Mouse (Mus musculus): ENCODE measurements at regions not wholly inside any gene's neighbourhood (a gene's known extent, or its start where the extent isn't known, plus 50 kb on each side); places are given as distances from the start of the nearest gene placed in this dataset.
A peak's percentile ranks its signal among the peaks of the same experiment; 100 is the strongest.

GRCm38 (mm10) chr2:75064406-75065115, 239.0 kb downstream of the Mtx2 start:
- DNase-seq, result peak; percentile 54 to 63

- DNase-seq, result no peak
These were observed 239.7 kb downstream of the Mtx2 start for GRCm38 (mm10) chr2:75065304-75065703.

DNA sequence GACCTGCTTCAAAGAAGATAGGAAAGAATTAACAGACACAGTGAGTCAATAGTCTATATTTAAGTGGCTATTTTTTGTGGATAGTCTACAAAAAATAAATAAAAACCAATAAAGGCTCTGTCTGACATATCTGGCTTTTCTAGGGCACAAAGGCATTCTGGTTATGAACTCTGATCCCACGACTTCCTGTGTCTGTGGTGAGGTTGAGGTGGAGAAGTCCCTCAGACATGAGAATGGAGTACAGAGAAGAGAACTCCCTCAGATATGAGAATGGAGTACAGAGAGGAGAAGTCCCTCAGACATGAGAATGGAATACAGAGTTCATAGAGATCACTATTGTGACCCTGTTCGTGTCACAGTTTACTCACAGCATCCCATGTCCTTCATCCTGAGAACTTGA, 243.7 kb downstream of the Mtx2 start:
- no peak for DNase-seq

DNA sequence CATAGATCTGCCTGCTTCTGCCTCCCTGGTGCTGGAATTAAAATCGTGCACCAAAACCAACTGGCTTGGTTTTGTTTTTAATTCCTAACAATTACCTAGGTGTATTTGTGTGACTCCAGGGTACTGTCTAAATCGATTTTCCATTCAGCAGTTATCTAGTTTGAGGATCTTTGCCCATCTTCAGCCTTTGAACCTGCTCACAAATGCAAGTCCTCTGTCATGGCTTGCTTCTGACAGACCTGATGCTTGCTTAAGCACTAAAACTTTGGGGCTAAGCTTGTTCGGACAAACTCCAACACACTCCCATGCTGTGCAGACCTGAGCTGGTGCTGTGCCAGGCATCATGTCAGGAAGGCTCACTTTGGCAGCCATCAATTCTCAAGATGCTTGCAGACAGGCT, 246.4 kb downstream of the Mtx2 start:
- DNase-seq, result no peak

DNA sequence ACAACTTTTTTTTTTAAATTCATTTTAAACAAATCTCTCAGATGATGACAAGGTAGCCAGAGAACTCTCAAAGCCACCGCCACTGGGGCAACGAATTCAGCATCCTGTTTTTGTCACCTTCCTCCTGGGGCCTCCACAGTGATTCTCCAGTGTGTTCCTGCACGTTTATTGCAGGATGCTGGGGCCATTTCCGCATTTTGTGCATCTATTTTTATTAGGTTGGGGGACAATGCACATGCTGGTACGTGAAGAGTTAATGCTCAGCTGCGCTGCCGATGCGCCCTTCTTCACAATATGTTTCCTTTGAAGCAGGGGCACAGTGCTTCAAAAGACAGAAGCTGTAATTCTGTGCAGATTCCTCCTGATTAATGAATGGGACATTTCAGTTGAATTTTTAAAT, 246.9 kb downstream of the Mtx2 start:
- DNase-seq, result no peak

GRCm38 (mm10) chr2:75073178-75073577, 247.6 kb downstream of the Mtx2 start:
- DNase-seq, result no peak

DNA sequence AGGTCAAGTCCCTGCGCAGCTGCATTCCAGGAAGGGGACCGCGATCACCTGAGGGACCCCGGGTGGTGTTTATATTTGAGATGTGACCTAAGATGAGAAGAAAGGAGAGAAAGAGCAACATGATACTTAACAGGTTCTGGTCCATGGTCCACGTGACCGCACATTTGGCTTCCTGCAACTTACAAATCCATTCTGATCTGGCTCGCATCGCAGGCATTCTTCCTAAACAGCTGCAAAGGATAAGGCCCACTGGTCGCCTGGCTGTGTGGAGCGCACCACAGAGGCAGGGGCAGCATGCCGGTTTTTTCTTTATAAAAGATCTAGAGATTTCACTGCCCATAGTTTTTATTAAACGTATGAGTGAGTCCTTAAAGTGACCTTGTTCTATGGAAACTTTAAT, 261.6 kb downstream of the Mtx2 start:
- DNase-seq, result peak; percentile 9 to 20

GRCm38 (mm10) chr2:75089186-75089585, 263.6 kb downstream of the Mtx2 start:
- DNase-seq, result no peak

DNA sequence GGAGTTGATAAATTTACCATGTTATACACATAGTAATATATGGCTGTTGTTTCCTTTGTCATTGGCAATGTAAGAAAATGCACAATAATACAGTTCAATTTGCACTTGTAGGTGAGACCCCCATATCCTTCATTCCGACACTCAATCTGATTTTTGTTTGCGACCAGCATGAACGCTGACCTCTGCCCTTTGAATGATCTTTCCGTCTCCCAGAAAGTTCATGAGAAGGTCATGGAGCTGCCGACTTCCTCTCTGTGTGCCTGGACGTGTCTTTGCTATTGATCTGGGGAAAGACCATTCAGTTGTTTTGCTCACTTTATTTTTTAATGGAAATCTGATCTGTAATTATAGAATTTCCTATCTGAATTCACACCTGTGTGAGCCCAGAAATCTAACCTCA, 264.0 kb downstream of the Mtx2 start:
- DNase-seq, result no peak

DNA sequence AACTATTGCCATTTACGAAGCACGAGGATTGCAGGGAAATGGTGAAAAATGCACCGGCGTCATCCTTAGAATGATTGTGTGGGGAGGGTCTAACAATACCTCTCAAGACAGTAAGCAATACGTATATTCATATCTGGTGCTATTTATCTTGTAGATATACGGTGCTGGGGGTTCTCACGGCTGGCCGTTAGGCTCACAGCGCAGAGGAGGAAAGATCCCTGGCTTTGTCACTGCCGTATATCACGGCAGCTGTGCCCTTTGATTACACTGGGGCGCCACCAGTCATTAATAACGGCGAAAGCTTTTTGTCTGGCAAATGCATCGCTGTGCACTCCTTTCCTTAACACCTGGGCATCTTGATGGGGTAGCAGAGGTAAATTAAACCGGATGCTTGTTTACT, 264.8 kb downstream of the Mtx2 start:
- no peak for DNase-seq

GRCm38 (mm10) chr2:75101501-75101900, 275.9 kb downstream of the Mtx2 start:
- DNase-seq, result peak; percentile 64 to 74

GRCm38 (mm10) chr2:75112751-75113150, 287.1 kb downstream of the Mtx2 start:
- DNase-seq, result peak; percentile 26 to 35

- peak; percentile 7 to 26 for DNase-seq
These were observed 288.8 kb downstream of the Mtx2 start for GRCm38 (mm10) chr2:75114375-75114774.

GRCm38 (mm10) chr2:75118348-75118926, 292.8 kb downstream of the Mtx2 start:
- DNase-seq, result peak; percentile 62 to 75

GRCm38 (mm10) chr2:75119599-75119998, 294.0 kb downstream of the Mtx2 start:
- no peak for DNase-seq

GRCm38 (mm10) chr2:75133298-75134080, 307.9 kb downstream of the Mtx2 start:
- DNase-seq, result no peak

DNA sequence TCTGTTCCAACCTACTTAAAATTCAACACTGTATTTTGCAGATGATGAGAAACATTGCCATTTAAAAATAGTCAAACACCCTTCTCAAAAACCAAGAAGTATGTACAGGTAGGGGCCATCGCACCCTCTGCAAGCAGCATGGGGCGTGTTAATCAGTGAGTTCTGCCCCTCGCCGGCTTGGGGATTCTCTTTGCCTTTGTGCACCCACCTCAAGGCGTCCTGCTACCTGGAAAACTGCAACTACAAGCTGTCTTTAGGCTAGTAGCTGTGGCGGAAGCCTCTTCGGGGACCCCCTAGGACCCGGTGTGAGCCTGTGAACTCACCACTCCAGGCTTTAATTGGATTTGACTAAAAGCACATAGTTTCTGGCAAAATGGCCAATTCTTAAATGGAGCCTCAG, 311.0 kb downstream of the Mtx2 start:
- no peak for DNase-seq

DNA sequence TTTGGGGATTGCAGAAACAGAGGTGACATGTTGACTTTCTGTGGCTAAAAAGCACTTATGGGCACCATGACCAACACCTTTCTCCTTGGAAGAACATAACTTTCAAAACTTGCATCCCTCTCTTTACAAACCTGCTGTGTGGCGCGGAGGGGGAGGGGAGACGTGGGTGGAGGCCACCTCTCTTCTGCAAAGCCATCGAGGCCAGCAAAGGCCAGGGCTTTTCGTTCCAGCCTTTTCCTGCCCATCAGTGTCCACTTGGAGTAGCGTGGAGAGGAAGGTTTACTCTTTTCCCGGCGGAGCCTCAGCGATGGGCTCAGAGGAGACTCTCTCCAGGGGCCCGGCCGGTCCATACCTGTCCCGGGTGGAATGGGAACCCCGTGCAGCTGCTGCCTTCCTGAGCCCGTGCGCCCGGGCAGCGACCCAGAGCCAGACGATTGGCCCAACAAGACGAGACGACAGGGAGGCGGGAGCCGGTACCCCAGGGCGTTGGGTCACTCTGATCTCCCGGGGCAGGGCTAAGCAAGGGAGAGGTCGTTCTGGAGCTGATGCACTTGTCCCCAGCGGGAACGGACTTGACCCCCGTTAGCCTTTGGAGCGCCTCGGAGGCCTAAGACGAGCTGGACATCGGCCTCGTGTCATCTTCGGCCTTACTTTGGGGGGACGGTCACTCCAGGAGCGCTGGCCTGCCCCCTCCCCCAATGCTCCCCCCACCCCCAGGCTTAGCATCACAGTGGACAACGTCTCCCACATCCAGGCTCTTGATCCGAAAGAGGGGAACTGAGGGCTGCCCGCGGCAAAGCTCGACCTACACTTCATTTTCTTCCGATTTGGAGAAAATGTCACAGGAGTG, 311.8 kb downstream of the Mtx2 start:
- DNase-seq, result peak; percentile 52 to 70

DNA sequence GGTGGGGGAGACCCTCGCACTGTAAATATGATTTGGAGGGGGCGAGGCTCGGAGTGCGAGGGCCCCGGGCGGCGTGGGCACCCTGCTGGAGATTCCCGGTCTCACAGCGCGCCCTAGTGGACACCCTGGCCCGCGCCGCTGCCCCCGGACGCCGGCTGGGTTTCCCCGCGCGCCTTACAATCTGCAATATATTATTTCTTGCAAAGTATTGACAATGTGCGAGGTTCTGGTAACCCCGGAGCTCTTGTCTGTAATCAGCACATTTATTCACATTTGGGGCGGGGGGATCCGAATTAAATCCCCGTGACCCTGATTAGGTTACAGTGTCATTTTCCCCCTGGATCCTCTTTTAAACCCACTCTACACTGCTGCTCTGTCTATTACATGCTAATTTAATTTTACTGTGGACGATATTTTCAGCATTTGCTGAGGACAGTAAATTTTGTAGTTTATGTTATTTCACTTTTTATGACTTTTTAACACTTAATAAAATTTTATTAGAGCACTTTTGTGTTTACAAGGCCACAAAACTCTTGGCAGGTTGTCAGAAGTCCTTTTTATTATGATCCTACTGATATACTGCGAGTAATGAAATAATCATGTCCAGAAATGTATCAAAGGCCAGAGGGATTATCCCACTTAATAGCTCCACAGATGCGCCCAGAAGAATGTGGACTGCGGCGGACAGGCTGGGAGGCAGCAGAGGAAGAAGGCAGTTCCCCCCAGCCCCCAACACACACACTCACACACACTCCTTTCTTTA, 312.6 kb downstream of the Mtx2 start:
- DNase-seq, result peak; percentile 92

GRCm38 (mm10) chr2:75138746-75139060, 313.1 kb downstream of the Mtx2 start:
- DNase-seq, result no peak

- DNase-seq, result no peak
These were observed 313.9 kb downstream of the Mtx2 start for GRCm38 (mm10) chr2:75139544-75139943.

GRCm38 (mm10) chr2:75142675-75143074, 317.1 kb downstream of the Mtx2 start:
- DNase-seq, result no peak
